Mouse (Mus musculus) C3H10T1/2 (cell line): ENCODE data around the gene Gm3625. TPM values are rescaled to one million over a fixed set of nuclear protein-coding genes. Genes with fewer than 3 reads are reported as not detected.

ENCODE experiments used
- polyA plus RNA-seq, 2 experiments: library from polyadenylated mRNA; unstranded; fragments of >200 nt; fragmentation: generic; extraction: Trizol; gene quantifications; one replicate each; pipeline ENCODE4 v1.2.1; 2012; ENCODE audit warnings: missing spikeins in 2 of 2

Gene Gm3625
- not detected for polyA plus RNA-seq

GRCm38 (mm10) chr12:4592541-4593165 lies at the start of gene Gm3625, which contains the start of gene Itsn2:
Gene Gm3625, minus strand, starts transcription at chr12:4592927.
Gene Itsn2, plus strand, starts transcription at chr12:4592638.

Other genes starting within 250 kb of the Gm3625 start
- gene Ncoa1, start 115.7 kb downstream of the Gm3625 start, polyA plus RNA-seq, result 1 to 10 TPM in 1 of 2 experiments, under 1 TPM in 1; 0.34 to 4.8 TPM
- gene Itsn2, start 289 bp downstream of the Gm3625 start, polyA plus RNA-seq, result 1 to 10 TPM in 1 of 2 experiments, under 1 TPM in 1; 0.57 to 5.4 TPM
- gene Fam228a, start 145.5 kb upstream of the Gm3625 start, polyA plus RNA-seq, result not detected
- under 1 TPM in 1 of 2 experiments, not detected in 1; 0.24 TPM for gene Pfn4, start 176.1 kb upstream of the Gm3625 start, polyA plus RNA-seq
- under 1 TPM; 0.07 to 0.08 TPM for gene Fam228b, start 176.3 kb upstream of the Gm3625 start, polyA plus RNA-seq
- gene Sf3b6, start 224.6 kb upstream of the Gm3625 start, polyA plus RNA-seq, result 10 to 100 TPM; 22.3 to 87.4 TPM
- gene Fkbp1b, start 248.7 kb upstream of the Gm3625 start, polyA plus RNA-seq, result 1 to 10 TPM; 1.8 to 9.8 TPM